ENCODE assay signal across 8 mouse cellular contexts in the genomic region with DNA sequence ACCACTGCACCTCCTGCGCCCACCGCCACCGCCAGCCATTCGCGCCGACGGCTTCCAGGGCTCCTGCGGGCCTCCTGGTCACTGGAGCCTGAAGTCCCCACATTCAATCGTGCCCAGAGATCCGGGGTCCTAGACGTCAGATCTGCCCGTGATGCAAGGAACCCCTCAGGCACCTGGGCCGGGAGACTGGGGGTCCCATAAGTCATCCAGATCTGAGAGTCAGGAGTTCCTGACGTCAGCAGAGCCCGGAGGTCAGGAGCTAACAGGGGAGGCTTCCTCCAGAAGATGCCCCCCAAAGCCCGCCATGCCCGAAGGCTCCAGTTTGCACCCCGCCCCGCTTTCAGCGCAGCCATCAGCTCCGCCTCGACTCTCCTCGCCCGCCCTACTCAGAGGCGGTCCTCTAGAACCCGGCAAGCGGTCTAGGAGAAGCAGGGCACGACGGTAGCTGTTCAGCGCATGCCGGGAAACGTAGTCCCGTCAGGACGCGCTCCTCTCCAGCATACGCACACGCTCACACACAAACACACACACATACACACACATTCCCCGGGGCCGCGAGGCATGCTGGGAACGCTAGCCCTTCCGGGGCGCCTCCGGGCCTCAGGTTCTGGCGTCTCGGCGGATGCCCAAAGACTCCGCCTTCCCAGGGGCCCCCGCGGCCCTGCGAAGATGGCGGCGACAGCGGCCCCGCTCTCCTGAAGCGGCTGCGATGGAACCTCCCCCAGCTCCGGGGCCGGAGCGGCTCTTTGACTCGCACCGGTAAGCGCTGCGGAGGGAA. TPM values are rescaled to one million over a fixed set of nuclear protein-coding genes. Genes with fewer than 3 reads are reported as not detected.
DNase-seq lines count a peak whose midpoint lies in the region; ATAC-seq and TF ChIP-seq lines count a peak whose summit lies in the region.

A gene (plus strand): TSS at position 448 of the 778 bp plus-strand sequence.

- ATAC-seq in forebrain, postnatal 0 days = peak; percentile 99
- peak; percentile 97 for ATAC-seq in lung, embryonic 15.5 days (ENCODE audit: borderline replicate concordance, extremely low read depth, low FRiP score, low TSS enrichment)

- no peaks in the 10 kb centered on the region for H3K9me3 ChIP-seq in MEL (replicated peaks; ENCODE audit: insufficient read depth, low read length)
- H3K9me3 ChIP-seq in forebrain, postnatal 0 days (ENCODE audit: low read length) = no peaks in the 10 kb centered on the region
- H3K9me3 ChIP-seq in lung, embryonic 15.5 days = no peaks in the 10 kb centered on the region

- no peak for TF ChIP-seq RAD21 in MEL (IDR thresholded peaks at IDR 0.05; ENCODE audit: low read depth, low read length)

- peak within 1 kb of the TSS; percentile 75 for H3K27ac ChIP-seq in MEL (ENCODE audit: control insufficient read depth, low read depth, low read length)
- peak within 1 kb of the TSS; percentile 77 for H3K27ac ChIP-seq in cerebellum, adult 2 months (ENCODE audit: insufficient read depth, low read length)
- peak within 1 kb of the TSS; percentile 91 for H3K27ac ChIP-seq in forebrain, postnatal 0 days (ENCODE audit: low read depth, low read length)
- H3K27ac ChIP-seq in lung, embryonic 15.5 days = peak within 1 kb of the TSS; percentile 85

- H3K9ac ChIP-seq in MEL (ENCODE audit: control insufficient read depth, low read depth, low read length, poor library complexity, severe bottlenecking) = peak within 1 kb of the TSS; percentile 97
- peak within 1 kb of the TSS; percentile 93 for H3K9ac ChIP-seq in forebrain, postnatal 0 days
- H3K9ac ChIP-seq in lung, embryonic 15.5 days = peak within 1 kb of the TSS; percentile 85

- under 1% methylated on average over 64 of the region's 64 CpGs for WGBS in cerebellum, adult 2 months
- WGBS in forebrain, postnatal 0 days = under 1% methylated on average over 60 of the region's 64 CpGs
- WGBS in lung, embryonic 15.5 days = under 1% methylated on average over 64 of the region's 64 CpGs

- no peak for TF ChIP-seq CTCF in MEL (IDR thresholded peaks at IDR 0.05 in 2 of 3, conservative IDR thresholded peaks at IDR 0.05 in 1 of 3; ENCODE audit: control insufficient read depth in 1 of 3, insufficient read depth in 1 of 3, low read depth in 2 of 3, low read length in 3 of 3, poor library complexity in 1 of 3, severe bottlenecking in 1 of 3)
- no peak for TF ChIP-seq CTCF in cerebellum, adult 2 months (IDR thresholded peaks at IDR 0.05; ENCODE audit: borderline replicate concordance, insufficient read depth, low read depth, low read length)
- TF ChIP-seq CTCF in forebrain, postnatal 0 days (IDR thresholded peaks at IDR 0.05; ENCODE audit: low read depth) = no peak

- H3K79me2 ChIP-seq in MEL (ENCODE audit: control insufficient read depth, insufficient read depth, low read length, poor library complexity) = peaks cover 41% of the 10 kb centered on the region

- peak; percentile 63 to 82; a peak in 3 of 4 replicates for TF ChIP-seq POLR2A in MEL (IDR thresholded peaks at IDR 0.05; ENCODE audit: control insufficient read depth in 1 of 2, insufficient read depth in 1 of 2, low read depth in 1 of 2, low read length in 2 of 2, poor library complexity in 1 of 2)
- peak; percentile 70; the same call in 1 of the 2 replicates for TF ChIP-seq POLR2A in cerebellum, adult 2 months (IDR thresholded peaks at IDR 0.05; ENCODE audit: borderline replicate concordance, insufficient read depth, low read length)

- peak within 1 kb of the TSS; percentile 86 for H3K4me2 ChIP-seq in forebrain, postnatal 0 days (ENCODE audit: low read depth)
- H3K4me2 ChIP-seq in lung, embryonic 15.5 days = peak within 1 kb of the TSS; percentile 86

- H3K4me3 ChIP-seq in MEL (ENCODE audit: control insufficient read depth in 1 of 2, insufficient read depth in 1 of 2, low read depth in 2 of 2, low read length in 2 of 2) = peak within 1 kb of the TSS; percentile 68 to 87
- H3K4me3 ChIP-seq in cerebellum, adult 2 months (replicated peaks; ENCODE audit: insufficient read depth, low read depth, low read length) = peak within 1 kb of the TSS; percentile 83
- peak within 1 kb of the TSS; percentile 94 for H3K4me3 ChIP-seq in forebrain, postnatal 0 days (ENCODE audit: low read depth, low read length)
- peak within 1 kb of the TSS; percentile 91 for H3K4me3 ChIP-seq in lung, embryonic 15.5 days

- DNase-seq in MEL (ENCODE audit: low read depth, low spot score) = peak; percentile 99
- peak; percentile 96 to 97 for DNase-seq in cerebellum, adult 2 months
- DNase-seq in forebrain, postnatal 0 days = peak; percentile 99
- peak; percentile 95 for DNase-seq in heart, postnatal 4 days
- peak; percentile 96 to 97 for DNase-seq in layer of hippocampus, adult 8-10 months (ENCODE audit: low spot score in 2 of 2)
- DNase-seq in ovary, adult 18-20 months (ENCODE audit: low spot score) = peak; percentile 97
- peak; percentile 99 for DNase-seq in thymus, postnatal 0 days (ENCODE audit: low spot score)

- 0 out of 4 replicates have a peak, but pooled peaks of 1 of the 2 experiments have one; percentile 34 for TF ChIP-seq EP300 in MEL (IDR thresholded peaks at IDR 0.05; ENCODE audit: low read depth in 1 of 2, low read length in 2 of 2)

- peaks cover 0 to 14% of the 10 kb centered on the region in 2 experiments for H3K36me3 ChIP-seq in MEL (ENCODE audit: control insufficient read depth in 1 of 2, insufficient read depth in 2 of 2, low read length in 2 of 2)
- H3K36me3 ChIP-seq in forebrain, postnatal 0 days (ENCODE audit: insufficient read depth) = peaks cover 14% of the 10 kb centered on the region
- peaks cover 28% of the 10 kb centered on the region for H3K36me3 ChIP-seq in lung, embryonic 15.5 days

- peaks cover 0 to 18% of the 10 kb centered on the region in 2 experiments; a peak in 3 of 4 replicates for H3K4me1 ChIP-seq in MEL (ENCODE audit: control insufficient read depth in 1 of 2, insufficient read depth in 2 of 2, low read length in 2 of 2)
- H3K4me1 ChIP-seq in cerebellum, adult 2 months (ENCODE audit: control insufficient read depth, insufficient read depth, low read length) = peaks cover 14% of the 10 kb centered on the region
- peaks cover 17% of the 10 kb centered on the region for H3K4me1 ChIP-seq in forebrain, postnatal 0 days (ENCODE audit: insufficient read depth)
- H3K4me1 ChIP-seq in lung, embryonic 15.5 days = peaks cover 26% of the 10 kb centered on the region

- no peaks in the 10 kb centered on the region for H3K27me3 ChIP-seq in MEL (ENCODE audit: control insufficient read depth in 1 of 2, insufficient read depth in 2 of 2, low read length in 2 of 2)
- H3K27me3 ChIP-seq in cerebellum, adult 2 months (ENCODE audit: control insufficient read depth, insufficient read depth, low read length) = no peaks in the 10 kb centered on the region
- H3K27me3 ChIP-seq in forebrain, postnatal 0 days (ENCODE audit: insufficient read depth, low read length) = no peaks in the 10 kb centered on the region
- no peaks in the 10 kb centered on the region for H3K27me3 ChIP-seq in lung, embryonic 15.5 days

TF ChIP-seq in MEL, 35 proteins besides CTCF, POLR2A, EP300 and RAD21 (continues in another document):
- TF ChIP-seq ZC3H11A (IDR thresholded peaks at IDR 0.05; ENCODE audit: low read depth, low read length) (no peak), SIN3A (IDR thresholded peaks at IDR 0.05; ENCODE audit: low read length) (peak; percentile 95), MXI1 (IDR thresholded peaks at IDR 0.05; ENCODE audit: low read depth, low read length) (peak; percentile 88), MAZ (IDR thresholded peaks at IDR 0.05; ENCODE audit: low read depth, low read length) (peak; percentile 88), SMC3 (IDR thresholded peaks at IDR 0.05; ENCODE audit: low read depth, low read length) (no peak), ZMIZ1 (IDR thresholded peaks at IDR 0.05; ENCODE audit: low read depth, low read length) (peak; percentile 74), ETS1 (IDR thresholded peaks at IDR 0.05; ENCODE audit: low read depth, low read length) (peak; percentile 76), JUND (IDR thresholded peaks at IDR 0.05; ENCODE audit: low read depth, low read length) (no peak), KAT2A (conservative IDR thresholded peaks at IDR 0.05; ENCODE audit: low read depth, low read length) (peak; percentile 96), MAX (IDR thresholded peaks at IDR 0.05; ENCODE audit: low read length) (peak; percentile 86), E2F4 (IDR thresholded peaks at IDR 0.05; ENCODE audit: borderline replicate concordance, low read depth, low read length) (0 out of 2 replicates have a peak, but pooled peaks have one; percentile 82), USF1 (IDR thresholded peaks at IDR 0.05; ENCODE audit: low read depth, low read length) (peak; percentile 51; the same call in 1 of the 2 replicates), TAL1 (IDR thresholded peaks at IDR 0.05; ENCODE audit: low read length) (no peak), ZKSCAN1 (IDR thresholded peaks at IDR 0.05; ENCODE audit: low read depth, low read length) (no peak), GATA1 (IDR thresholded peaks at IDR 0.05; ENCODE audit: low read depth, low read length) (no peak), POLR2AphosphoS5 (IDR thresholded peaks at IDR 0.05; ENCODE audit: borderline replicate concordance, low read depth, low read length) (no peak), HCFC1 (IDR thresholded peaks at IDR 0.05; ENCODE audit: low read depth, low read length) (peak; percentile 99), NRF1 (IDR thresholded peaks at IDR 0.05; ENCODE audit: insufficient read depth, low read depth, low read length, poor library complexity, severe bottlenecking) (peak; percentile 56; the same call in 1 of the 2 replicates), MYB (IDR thresholded peaks at IDR 0.05; ENCODE audit: low read depth, low read length) (no peak), UBTF (IDR thresholded peaks at IDR 0.05; ENCODE audit: borderline replicate concordance, insufficient read depth, low read depth, low read length) (no peak), GABPA (IDR thresholded peaks at IDR 0.05; ENCODE audit: low read depth, low read length) (no peak), POLR2AphosphoS2 (IDR thresholded peaks at IDR 0.05; ENCODE audit: low read length) (peak; percentile 81)

RNA-seq across cellular contexts. Expression of the gene that starts here (rescaled TPM):
- total RNA-seq in MEL (2012; rRNA removed) = 206 and 259 TPM in 2 replicates
- 100 to 1,000 TPM in 1 of 2 experiments, not detected in 1; 500 TPM for polyA plus RNA-seq in MEL (2012; ENCODE audit: insufficient read depth in 1 of 2, insufficient read length in 2 of 2, low read depth in 1 of 2, low replicate concordance in 2 of 2, missing spikeins in 1 of 2)
- 271 and 276 TPM in 2 replicates for polyA plus RNA-seq in cerebellum, adult 2 months (2012; rRNA removed)
- 85.9 and 146 TPM in 2 replicates for total RNA-seq in forebrain, postnatal 0 days (2014; rRNA removed)
- polyA plus RNA-seq in forebrain, postnatal 0 days (2015; fragmentation: Nextera tagmentation; extraction: Ambion mirVana) = 126 and 129 TPM in 2 replicates
- 10 to 100 TPM; 84.1 to 88.4 TPM for total RNA-seq in heart, postnatal 4 days (2021)
- total RNA-seq in layer of hippocampus, adult 8-10 months (2022) = 100 to 1,000 TPM; 123 to 153 (median 136) TPM
- polyA plus RNA-seq in lung, embryonic 15.5 days (2015; fragmentation: Nextera tagmentation; extraction: Ambion mirVana) = 177 and 188 TPM in 2 replicates
- polyA plus RNA-seq in thymus, postnatal 0 days (2015; fragmentation: Nextera tagmentation; extraction: Ambion mirVana) = 197 and 202 TPM in 2 replicates

Comparison
In these comparisons a context has a peak if more than half of its experiments do, and no peak if none do; other contexts are left out.
1. Peak in every context shown above with its lines: DNase-seq, ATAC-seq, H3K4me3 ChIP-seq and H3K27ac ChIP-seq.